Mouse (Mus musculus): ENCODE results near the gene Cers3.

DNA sequence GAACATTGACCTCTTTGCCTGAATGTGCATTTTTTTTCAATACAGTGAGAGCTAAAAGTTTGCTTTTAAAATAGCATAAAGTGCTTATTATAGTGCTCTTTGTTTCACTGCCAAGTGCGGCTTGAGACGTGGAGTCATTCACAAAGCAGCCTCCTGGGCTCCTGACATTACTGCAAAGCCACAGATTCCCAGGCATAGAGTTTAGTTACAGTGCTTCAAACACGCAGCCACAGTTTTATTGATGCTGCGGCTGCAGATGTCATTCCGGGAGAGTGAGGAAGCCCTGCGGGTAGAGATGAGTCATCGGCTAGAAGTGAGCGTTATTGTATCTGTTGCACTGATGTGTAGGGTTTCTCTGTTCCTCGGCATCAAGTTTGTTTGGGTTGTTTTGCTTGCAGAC lies 69.4 kb downstream of the Cers3 start:
- TF ChIP-seq POLR2A (IDR thresholded peaks at IDR 0.05; ENCODE audit: insufficient read depth, low read length) (no peak), CTCF (IDR thresholded peaks at IDR 0.05; ENCODE audit: low read depth, low read length) (no peak), EP300 (IDR thresholded peaks at IDR 0.05; ENCODE audit: insufficient read depth, low read depth, low read length) (no peak)

All from ES-Bruce4 (cell line).